Mouse (Mus musculus) olfactory bulb, adult 2 months (tissue): Measurements from ENCODE around the gene Unk.

Source experiments
- CTCF ChIP-seq: fragments of 200-500 bp; IDR thresholded peaks from 2 replicates; pipeline ENCODE4 v1.5.1; 2012; ENCODE audit warnings: low read depth, mild to moderate bottlenecking, low read length, moderate library complexity; ENCODE audit not compliant: insufficient read depth
- POLR2A ChIP-seq: fragments of 200-500 bp; IDR thresholded peaks from 2 replicates; pipeline ENCODE4 v1.6.1; 2012; ENCODE audit warnings: mild to moderate bottlenecking, low read depth, low read length, moderate library complexity; ENCODE audit not compliant: insufficient read depth

DNA sequence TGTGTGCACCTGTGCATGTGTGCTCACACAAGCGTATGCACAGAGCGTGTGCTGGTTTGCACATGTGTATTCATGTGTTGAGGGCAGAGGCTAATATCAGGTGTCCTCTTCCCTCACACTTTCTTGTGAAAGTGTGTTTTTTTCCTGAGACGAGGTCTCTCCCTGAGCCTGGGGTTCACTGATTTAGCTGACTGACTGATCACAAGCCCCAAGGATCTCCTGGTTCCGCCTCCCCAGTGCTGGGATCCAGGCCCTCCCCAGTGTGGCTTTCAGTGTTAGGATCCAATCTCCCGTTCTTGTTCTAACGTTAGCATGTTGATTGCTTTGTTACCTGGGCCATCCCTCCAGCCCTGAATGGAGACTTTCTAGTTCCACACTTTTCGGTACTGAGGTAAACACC lies 70.7 kb downstream of the Unk start:
- TF ChIP-seq CTCF (no peak), POLR2A (no peak)
